In genomic region chr14:13519239-13520011, GRCm38 (mm10) we compare ENCODE assay signal across 16 mouse cellular contexts.
A peak's percentile ranks its signal among the peaks of the same experiment; 100 is the strongest.
DNase-seq lines count a peak whose midpoint lies in the region; ATAC-seq lines count a peak whose summit lies in the region.
"Had no signal": no experiment of that assay in that cellular context is flagged by ENCODE, and none has a peak within 500 bp of the region (broad histone marks: within the 10 kb centered on the region; RNA-seq: fewer than 3 reads in every experiment).

No protein-coding gene starts in this region.

- H3K4me1 ChIP-seq in kidney, embryonic 15.5 days, result no peaks in the 10 kb centered on the region
- no peaks in the 10 kb centered on the region for H3K4me1 ChIP-seq in kidney, embryonic 14.5 days (ENCODE audit: control insufficient read depth, insufficient read depth, low read length)
- H3K4me1 ChIP-seq in forebrain, embryonic 11.5 days (replicated peaks; ENCODE audit: control insufficient read depth, insufficient read depth, low read length), result 0 out of 2 replicates have a peak, but pooled peaks cover 2% of the 10 kb centered on the region
- H3K4me1 ChIP-seq in hindbrain, embryonic 15.5 days (replicated peaks), result no peaks in the 10 kb centered on the region; the same call in 1 of the 2 replicates
- no peaks in the 10 kb centered on the region for H3K4me1 ChIP-seq in neural tube, embryonic 14.5 days (ENCODE audit: control insufficient read depth, insufficient read depth, low read length)
- H3K4me1 ChIP-seq: intestine, embryonic 15.5 days; limb, embryonic 15.5 days; stomach, embryonic 15.5 days had no signal

- H3K9ac ChIP-seq in kidney, embryonic 15.5 days, result no peak overlapping the region
- H3K9ac ChIP-seq in kidney, embryonic 14.5 days (ENCODE audit: low read depth, low read length), result no peak overlapping the region
- no peak overlapping the region for H3K9ac ChIP-seq in forebrain, embryonic 11.5 days (ENCODE audit: low read length)
- no peak overlapping the region for H3K9ac ChIP-seq in hindbrain, embryonic 15.5 days
- H3K9ac ChIP-seq in neural tube, embryonic 14.5 days (replicated peaks; ENCODE audit: low read depth, low read length), result no peak overlapping the region
- H3K9ac ChIP-seq: intestine, embryonic 15.5 days; limb, embryonic 15.5 days; stomach, embryonic 15.5 days had no signal

- H3K27ac ChIP-seq in kidney, embryonic 15.5 days, result no peak overlapping the region
- no peak overlapping the region for H3K27ac ChIP-seq in kidney, embryonic 14.5 days (ENCODE audit: low read depth, low read length)
- peak overlapping the region; percentile 63 for H3K27ac ChIP-seq in forebrain, embryonic 11.5 days (ENCODE audit: low read depth, low read length)
- peak overlapping the region; percentile 53; the same call in 1 of the 2 replicates for H3K27ac ChIP-seq in hindbrain, embryonic 15.5 days (replicated peaks)
- peak overlapping the region; percentile 52; the same call in 1 of the 2 replicates for H3K27ac ChIP-seq in neural tube, embryonic 14.5 days (ENCODE audit: low read depth, low read length)
- H3K27ac ChIP-seq: intestine, embryonic 15.5 days; limb, embryonic 15.5 days; stomach, embryonic 15.5 days had no signal

- WGBS in kidney, embryonic 15.5 days, result 43% methylated on average over 7 of the region's 7 CpGs
- 52% methylated on average over 7 of the region's 7 CpGs for WGBS in kidney, embryonic 14.5 days
- WGBS in forebrain, embryonic 11.5 days, result 27% methylated on average over 7 of the region's 7 CpGs
- WGBS in hindbrain, embryonic 15.5 days, result 46% methylated on average over 7 of the region's 7 CpGs
- WGBS in neural tube, embryonic 14.5 days, result 50% methylated on average over 7 of the region's 7 CpGs

- DNase-seq in forebrain, embryonic 11.5 days (ENCODE audit: low spot score), result peak; percentile 67
- DNase-seq in lung, postnatal 4 days, result no peak
- DNase-seq in ovary, adult 18-20 months (ENCODE audit: low spot score), result no peak
- DNase-seq in right cerebral cortex, adult 18-20 months, result no peak
- DNase-seq: adrenal gland, adult 8-10 months; cerebellum, adult 9-10 months; gastrocnemius, postnatal 25 days; lung, adult 18-20 months; thymus, adult 2 months had no signal

- no peak overlapping the region for H3K4me2 ChIP-seq in kidney, embryonic 15.5 days
- H3K4me2 ChIP-seq in kidney, embryonic 14.5 days (replicated peaks; ENCODE audit: low read depth, low read length), result no peak overlapping the region
- no peak overlapping the region for H3K4me2 ChIP-seq in forebrain, embryonic 11.5 days (ENCODE audit: low read depth, low read length, severe bottlenecking)
- no peak overlapping the region for H3K4me2 ChIP-seq in hindbrain, embryonic 15.5 days
- H3K4me2 ChIP-seq in neural tube, embryonic 14.5 days (ENCODE audit: low read depth, low read length), result no peak overlapping the region
- H3K4me2 ChIP-seq: intestine, embryonic 15.5 days; limb, embryonic 15.5 days; stomach, embryonic 15.5 days had no signal

- no peaks in the 10 kb centered on the region for H3K36me3 ChIP-seq in kidney, embryonic 15.5 days
- no peaks in the 10 kb centered on the region for H3K36me3 ChIP-seq in kidney, embryonic 14.5 days (ENCODE audit: control insufficient read depth, insufficient read depth, low read length)
- no peaks in the 10 kb centered on the region for H3K36me3 ChIP-seq in forebrain, embryonic 11.5 days (ENCODE audit: control insufficient read depth, insufficient read depth, low read length)
- no peaks in the 10 kb centered on the region for H3K36me3 ChIP-seq in hindbrain, embryonic 15.5 days
- no peaks in the 10 kb centered on the region for H3K36me3 ChIP-seq in neural tube, embryonic 14.5 days (ENCODE audit: control insufficient read depth, insufficient read depth, low read length)
- H3K36me3 ChIP-seq: intestine, embryonic 15.5 days; limb, embryonic 15.5 days; stomach, embryonic 15.5 days had no signal

- no peak overlapping the region for H3K4me3 ChIP-seq in kidney, embryonic 15.5 days (replicated peaks)
- H3K4me3 ChIP-seq in kidney, embryonic 14.5 days (ENCODE audit: low read length), result no peak overlapping the region
- no peak overlapping the region for H3K4me3 ChIP-seq in forebrain, embryonic 11.5 days (ENCODE audit: low read depth, low read length)
- H3K4me3 ChIP-seq in hindbrain, embryonic 15.5 days, result no peak overlapping the region
- H3K4me3 ChIP-seq in neural tube, embryonic 14.5 days (ENCODE audit: low read depth, low read length), result no peak overlapping the region
- H3K4me3 ChIP-seq: intestine, embryonic 15.5 days; limb, embryonic 15.5 days; stomach, embryonic 15.5 days had no signal

- H3K9me3 ChIP-seq in kidney, embryonic 15.5 days (replicated peaks), result no peaks in the 10 kb centered on the region
- no peaks in the 10 kb centered on the region for H3K9me3 ChIP-seq in kidney, embryonic 14.5 days (ENCODE audit: control insufficient read depth, low read length)
- no peaks in the 10 kb centered on the region for H3K9me3 ChIP-seq in forebrain, embryonic 11.5 days (ENCODE audit: control insufficient read depth, low read length)
- no peaks in the 10 kb centered on the region for H3K9me3 ChIP-seq in hindbrain, embryonic 15.5 days
- H3K9me3 ChIP-seq in neural tube, embryonic 14.5 days (ENCODE audit: control insufficient read depth, low read length), result no peaks in the 10 kb centered on the region
- H3K9me3 ChIP-seq: intestine, embryonic 15.5 days; limb, embryonic 15.5 days; stomach, embryonic 15.5 days had no signal

- no peaks in the 10 kb centered on the region for H3K27me3 ChIP-seq in kidney, embryonic 15.5 days
- no peaks in the 10 kb centered on the region for H3K27me3 ChIP-seq in kidney, embryonic 14.5 days (ENCODE audit: control insufficient read depth, insufficient read depth, low read length)
- H3K27me3 ChIP-seq in forebrain, embryonic 11.5 days (ENCODE audit: control insufficient read depth, insufficient read depth, low read length), result no peaks in the 10 kb centered on the region
- no peaks in the 10 kb centered on the region for H3K27me3 ChIP-seq in hindbrain, embryonic 15.5 days
- no peaks in the 10 kb centered on the region for H3K27me3 ChIP-seq in neural tube, embryonic 14.5 days (ENCODE audit: control insufficient read depth, insufficient read depth, low read length)
- H3K27me3 ChIP-seq: intestine, embryonic 15.5 days; limb, embryonic 15.5 days; stomach, embryonic 15.5 days had no signal

- ATAC-seq in kidney, embryonic 15.5 days (replicated peaks; ENCODE audit: low FRiP score), result 0 out of 2 replicates have a peak, but pooled peaks have one; percentile 52
- no peak for ATAC-seq in kidney, embryonic 14.5 days (ENCODE audit: low FRiP score, low TSS enrichment)
- ATAC-seq in forebrain, embryonic 11.5 days (replicated peaks; ENCODE audit: low FRiP score), result peak; percentile 87
- peak; percentile 59; the same call in 1 of the 2 replicates for ATAC-seq in hindbrain, embryonic 15.5 days (ENCODE audit: low FRiP score, low read depth)
- peak; percentile 78 for ATAC-seq in neural tube, embryonic 14.5 days (ENCODE audit: low read depth)
- ATAC-seq: intestine, embryonic 15.5 days had no signal

Comparison
In these comparisons a context has a peak if more than half of its experiments do, and no peak if none do; other contexts are left out.
1. H3K27ac ChIP-seq: peak in forebrain, embryonic 11.5 days (single experiment), hindbrain, embryonic 15.5 days (single experiment) and neural tube, embryonic 14.5 days (single experiment); none in kidney, embryonic 15.5 days (single experiment) and kidney, embryonic 14.5 days (single experiment).